Mouse (Mus musculus) cerebellum, adult 11 months (tissue): ENCODE data around the gene Efr3b.
"Not testable (repeated sequence)": the region's sequence is repeated elsewhere in the genome, so short reads cannot be mapped to it uniquely, and the experiment has no call there.

Experiments
- DNase-seq: peaks from one replicate; pipeline ENCODE4 v3.0.0; 2022

Gene Efr3b

GRCm38 (mm10) chr12:3973169-3973568 is 65.5 kb downstream of the Efr3b start:
- DNase-seq = not testable (repeated sequence)

GRCm38 (mm10) chr12:3968380-3968779 is 70.3 kb downstream of the Efr3b start:
- DNase-seq = no peak

GRCm38 (mm10) chr12:3967196-3967595 is 71.5 kb downstream of the Efr3b start:
- DNase-seq = peak; percentile 20

GRCm38 (mm10) chr12:3960553-3960952 is 78.2 kb downstream of the Efr3b start:
- DNase-seq = peak; percentile 46

DNA sequence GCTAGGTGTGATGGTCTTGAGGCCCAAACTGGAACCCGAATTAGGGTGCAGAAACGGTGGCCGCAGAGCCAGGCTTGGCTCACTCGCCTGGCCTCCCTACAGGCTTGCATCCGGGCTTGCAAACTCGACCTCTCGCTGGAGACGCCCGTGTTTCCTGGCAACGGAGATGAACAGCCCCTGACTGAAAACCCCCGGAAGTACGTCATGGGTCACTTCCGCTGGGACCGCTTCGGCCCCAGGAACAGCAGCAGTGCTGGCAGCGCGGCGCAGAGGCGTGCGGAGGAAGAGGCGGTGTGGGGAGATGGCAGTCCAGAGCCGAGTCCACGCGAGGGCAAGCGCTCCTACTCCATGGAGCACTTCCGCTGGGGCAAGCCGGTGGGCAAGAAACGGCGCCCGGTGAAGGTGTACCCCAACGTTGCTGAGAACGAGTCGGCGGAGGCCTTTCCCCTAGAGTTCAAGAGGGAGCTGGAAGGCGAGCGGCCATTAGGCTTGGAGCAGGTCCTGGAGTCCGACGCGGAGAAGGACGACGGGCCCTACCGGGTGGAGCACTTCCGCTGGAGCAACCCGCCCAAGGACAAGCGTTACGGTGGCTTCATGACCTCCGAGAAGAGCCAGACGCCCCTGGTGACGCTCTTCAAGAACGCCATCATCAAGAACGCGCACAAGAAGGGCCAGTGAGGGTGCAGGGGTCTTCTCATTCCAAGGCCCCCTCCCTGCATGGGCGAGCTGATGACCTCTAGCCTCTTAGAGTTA is 78.7 kb downstream of the Efr3b start:
- peak; percentile 80 for DNase-seq

- no peak for DNase-seq
Measured at GRCm38 (mm10) chr12:3956351-3956750, 82.4 kb downstream of the Efr3b start.

- DNase-seq = no peak
Measured at GRCm38 (mm10) chr12:3955371-3955770, 83.3 kb downstream of the Efr3b start.

DNA sequence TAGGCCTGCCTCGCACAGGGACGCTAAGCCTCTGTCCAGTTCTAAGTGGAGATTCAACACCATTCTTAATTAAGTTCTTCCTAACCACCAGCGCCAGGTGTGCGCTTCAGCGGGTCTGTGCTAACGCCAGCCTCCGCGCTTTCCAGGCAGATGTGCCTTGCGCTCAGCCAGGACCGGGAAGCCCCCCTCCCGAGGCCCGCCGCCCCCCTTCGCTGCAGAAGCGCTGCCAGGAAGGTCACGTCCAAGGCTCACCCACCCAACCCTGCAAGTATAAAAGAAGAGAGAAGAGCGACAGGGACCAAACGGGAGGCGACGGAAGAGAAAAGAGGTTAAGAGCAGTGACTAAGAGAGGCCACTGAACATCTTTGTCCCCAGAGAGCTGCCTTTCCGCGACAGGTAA is 84.1 kb downstream of the Efr3b start, which contains the start of gene Pomc:
Gene Pomc, plus strand, starts transcription at position 301 of the 400 bp plus-strand sequence.
- DNase-seq = no peak

- no peak for DNase-seq
Measured at GRCm38 (mm10) chr12:3947503-3947902, 91.2 kb downstream of the Efr3b start.

GRCm38 (mm10) chr12:3944454-3945073 is 94.2 kb downstream of the Efr3b start:
- DNase-seq = no peak

GRCm38 (mm10) chr12:3942026-3942425 is 96.7 kb downstream of the Efr3b start:
- no peak for DNase-seq

DNA sequence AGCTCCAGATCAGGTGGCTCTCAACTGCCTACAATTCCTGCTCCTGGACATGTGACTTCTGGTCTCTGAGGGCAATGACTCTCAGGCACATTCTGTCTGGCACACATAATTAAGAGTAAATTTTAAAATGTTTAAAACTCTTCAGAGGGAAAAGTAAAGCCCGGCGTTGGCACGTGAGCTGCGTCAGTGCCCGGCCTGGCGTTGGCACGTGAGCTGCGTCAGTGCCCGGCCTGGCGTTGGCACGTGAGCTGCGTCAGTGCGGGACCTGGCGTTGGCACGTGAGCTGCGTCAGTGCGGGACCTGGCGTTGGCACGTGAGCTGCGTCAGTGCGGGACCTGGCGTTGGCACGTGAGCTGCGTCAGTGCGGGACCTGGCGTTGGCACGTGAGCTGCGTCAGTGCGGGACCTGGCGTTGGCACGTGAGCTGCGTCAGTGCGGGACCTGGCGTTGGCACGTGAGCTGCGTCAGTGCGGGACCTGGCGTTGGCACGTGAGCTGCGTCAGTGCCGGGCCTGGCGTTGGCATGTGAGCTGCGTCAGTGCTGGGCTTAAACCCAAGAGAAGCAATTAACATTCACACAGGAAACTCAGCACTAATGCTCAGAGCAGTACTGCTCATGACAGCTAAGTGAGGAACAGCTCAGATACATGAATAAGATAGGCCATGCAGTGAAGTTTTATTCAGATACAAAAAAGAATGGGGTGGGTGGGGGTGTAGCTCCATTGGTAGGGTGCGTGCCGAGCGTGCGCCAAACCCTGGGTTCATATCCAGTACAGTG is 108.4 kb downstream of the Efr3b start:
- DNase-seq = peak; percentile 59

DNA sequence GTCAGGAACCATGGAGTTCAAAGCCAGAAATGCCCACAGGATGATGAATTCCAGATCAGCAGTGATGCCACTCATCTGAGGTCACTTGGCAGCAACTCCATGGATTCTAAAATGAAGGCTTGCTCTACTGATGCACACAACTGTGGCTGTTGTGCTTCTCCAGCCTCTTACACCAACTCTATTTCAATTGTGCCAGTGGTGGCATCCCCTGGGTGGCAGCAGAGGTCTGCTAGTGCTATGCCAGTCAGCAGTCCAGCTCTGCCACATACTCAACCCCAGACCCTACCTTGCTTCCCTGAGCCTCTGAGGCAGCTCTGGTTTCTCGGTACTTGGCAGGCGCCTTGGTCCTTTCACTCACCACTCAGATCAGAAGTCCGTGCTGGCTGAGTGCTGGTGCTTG is 109.9 kb downstream of the Efr3b start:
- DNase-seq = no peak

DNA sequence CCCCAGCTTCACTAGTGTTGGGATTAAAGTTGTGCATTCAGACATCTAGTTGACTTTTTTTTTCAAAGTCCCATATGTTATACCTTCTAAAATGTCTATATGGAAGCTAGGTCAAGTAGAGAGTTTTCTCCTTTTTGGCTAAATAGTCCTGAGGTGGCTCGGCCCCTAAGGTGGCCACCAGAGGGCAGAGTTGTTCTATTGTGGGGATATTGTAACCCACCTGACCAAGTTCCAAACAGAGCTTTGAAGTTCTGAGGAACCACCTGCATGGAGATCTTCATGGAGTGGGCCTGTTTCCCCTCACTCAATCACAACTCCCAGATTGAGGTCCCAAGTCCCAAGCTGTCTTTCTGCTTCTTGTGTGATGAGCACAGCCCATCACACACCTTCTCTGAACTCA is 112.6 kb downstream of the Efr3b start:
- DNase-seq = peak; percentile 73

GRCm38 (mm10) chr12:3919423-3919822 is 119.3 kb downstream of the Efr3b start:
- no peak for DNase-seq

GRCm38 (mm10) chr12:3918577-3918976 is 120.1 kb downstream of the Efr3b start:
- DNase-seq = no peak

DNA sequence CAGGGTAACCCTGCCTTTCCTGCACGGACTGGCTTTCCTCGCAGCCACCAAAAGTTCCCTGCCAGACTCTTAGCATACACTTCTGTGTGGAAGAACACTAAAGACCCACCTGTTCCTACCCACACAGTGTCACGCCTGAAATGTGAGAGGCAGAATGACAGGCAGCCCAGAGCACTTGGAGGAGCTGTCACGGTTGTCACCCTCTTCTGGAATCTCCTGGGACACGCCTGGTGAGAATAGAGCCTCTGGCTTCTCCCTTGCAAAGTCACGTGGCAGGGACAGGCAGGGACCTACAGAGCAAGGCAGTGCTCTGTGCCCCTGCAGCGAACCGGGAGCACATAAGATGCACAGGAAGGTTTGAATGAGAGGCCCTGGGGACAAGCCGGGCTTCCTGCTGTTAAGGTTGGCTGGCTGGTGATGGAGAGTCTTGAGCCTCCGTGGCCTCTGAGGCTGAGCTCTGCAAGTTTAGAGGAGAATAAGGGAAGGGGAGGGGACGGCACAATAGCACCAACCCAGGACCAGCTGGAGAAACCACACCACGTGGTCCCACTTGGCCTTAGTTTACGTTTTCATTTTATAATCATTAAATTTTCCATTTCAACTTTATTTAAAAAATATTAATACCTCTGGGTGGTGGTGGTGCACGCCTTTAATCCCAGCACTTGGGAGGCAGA is 120.9 kb downstream of the Efr3b start:
- DNase-seq = no peak

- no peak for DNase-seq
Measured at GRCm38 (mm10) chr12:3915852-3916251, 122.9 kb downstream of the Efr3b start.
